Mouse (Mus musculus) liver, embryonic 14.5 days (tissue): ENCODE measurements around the gene Stat4. TPM values are rescaled to one million over a fixed set of nuclear protein-coding genes. Genes with fewer than 3 reads are reported as not detected.

Experiments
- ATAC-seq: fragments of 200-750 bp; cut with Nextera tagmentation; 2 replicates; pipeline ENCODE4 v1.8.0; 2017; ENCODE audit warnings: moderate number of reproducible peaks, mild to moderate bottlenecking, moderate library complexity; ENCODE audit not compliant: insufficient read depth
- DNase-seq, 3 experiments: peaks; one replicate each; pipeline ENCODE4 v3.0.0-alpha.2; 2012 to 2013; ENCODE audit warnings: low read depth in 3 of 3, low spot score in 3 of 3
- H3K27ac ChIP-seq: fragments of 300-500 bp; sonication (generic); 2 replicates; pipeline ENCODE4 v1.5.1; 2014; ENCODE audit warnings: moderate library complexity, mild to moderate bottlenecking, control low read depth, inconsistent platforms
- H3K27me3 ChIP-seq: fragments of 300-500 bp; sonication (generic); 2 replicates; pipeline ENCODE4 v1.6.1; 2014; ENCODE audit warnings: mild to moderate bottlenecking, low read length, moderate library complexity; ENCODE audit not compliant: control insufficient read depth, insufficient read depth
- H3K36me3 ChIP-seq: fragments of 300-500 bp; sonication (generic); replicated peaks from 2 replicates; pipeline ENCODE4 v1.6.1; 2014; ENCODE audit warnings: low read depth; ENCODE audit not compliant: control insufficient read depth, insufficient read depth
- H3K4me1 ChIP-seq, 2 experiments: fragments of 200-500 bp in 1 of 2; fragments of 300-500 bp in 1 of 2; sonication (generic) in 1 of 2; replicated peaks; 2 replicates each; pipeline ENCODE4 v1.6.1; 2012 to 2014; ENCODE audit warnings: antibody characterized with exemption in 1 of 2, inconsistent platforms in 1 of 2, low read length in 1 of 2; ENCODE audit not compliant: control insufficient read depth in 2 of 2, insufficient read depth in 2 of 2
- H3K4me2 ChIP-seq: fragments of 300-500 bp; sonication (generic); 2 replicates; pipeline ENCODE4 v1.6.1; 2014; ENCODE audit warnings: low read depth, mild to moderate bottlenecking, control low read depth, moderate library complexity
- H3K4me3 ChIP-seq, 2 experiments: fragments of 200-500 bp in 1 of 2; fragments of 300-500 bp in 1 of 2; sonication (generic) in 1 of 2; 2 replicates each; pipeline ENCODE4 v1.5.1; 2012 to 2014; ENCODE audit warnings: low read depth in 2 of 2, low read length in 2 of 2, mild to moderate bottlenecking in 2 of 2, control low read depth in 1 of 2, inconsistent platforms in 1 of 2, moderate library complexity in 1 of 2; ENCODE audit not compliant: insufficient read depth in 1 of 2
- H3K9ac ChIP-seq: fragments of 300-500 bp; sonication (generic); replicated peaks from 2 replicates; pipeline ENCODE4 v1.6.1; 2014; ENCODE audit warnings: mild to moderate bottlenecking, control low read depth, moderate library complexity
- H3K9me3 ChIP-seq: fragments of 300-500 bp; sonication (generic); 2 replicates; pipeline ENCODE4 v1.6.1; 2016; ENCODE audit warnings: low read length, mixed read lengths; ENCODE audit not compliant: control insufficient read depth
- CTCF ChIP-seq: IDR thresholded peaks from 2 replicates; pipeline ENCODE4 v1.5.1; 2016; ENCODE audit warnings: antibody characterized with exemption, low read depth, control low read depth
- EP300 ChIP-seq: IDR thresholded peaks from 2 replicates; pipeline ENCODE4 v1.6.1; 2016; ENCODE audit warnings: antibody characterized with exemption, low read depth
- WGBS: fragments of 180-500 bp; shearing (Covaris S2); extraction: QIAGEN DNeasy Blood & Tissue Kit; methylation state at CpG from one replicate; pipeline ENCODE4 v1.1.7; 2014; ENCODE audit not compliant: insufficient replicate concordance; 5-methylcytosine and 5-hydroxymethylcytosine counted together
- polyA plus RNA-seq, 2 experiments: library from polyadenylated mRNA; depleted of rRNA in 1 of 2; stranded (reverse) in 1 of 2; unstranded in 1 of 2; fragments of >200 nt; fragmentation: Nextera tagmentation in 1 of 2; extraction: Ambion mirVana in 1 of 2; gene quantifications; 2 replicates each; pipeline versions ENCODE4 v1.2.1 to v1.2.3; 2012 to 2014

Stat4 gene
- polyA plus RNA-seq, 2 experiments, result 0.42 to 1.5 TPM

DNA sequence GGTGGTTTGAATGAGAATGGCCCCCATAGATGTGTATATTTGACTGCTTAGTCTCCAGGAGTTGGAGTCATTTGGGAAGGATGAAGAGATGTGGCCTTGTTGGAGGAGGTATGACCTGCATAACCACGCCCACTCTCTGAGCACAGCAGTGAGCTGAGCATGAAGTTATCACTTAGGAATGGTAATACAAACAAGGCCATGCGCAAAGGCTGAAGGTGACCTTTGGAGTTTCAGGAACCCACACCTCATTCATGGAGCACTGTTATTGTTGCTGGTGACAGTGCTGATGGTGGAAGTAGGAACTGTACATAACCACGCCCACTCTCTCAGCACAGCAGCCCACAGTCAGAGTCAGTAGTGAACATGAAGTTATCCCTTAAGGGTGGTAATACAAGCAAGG is 62.9 kb downstream of the Stat4 start:
- H3K36me3 ChIP-seq, result no peaks in the 10 kb centered on the region
- DNase-seq (no peak), ATAC-seq (no peak)
- H3K9me3 ChIP-seq, result no peaks in the 10 kb centered on the region
- 67% methylated on average over 3 of the region's 3 CpGs for WGBS
- H3K4me3 ChIP-seq, result no peak overlapping the region
- H3K27me3 ChIP-seq, result no peaks in the 10 kb centered on the region
- no peak overlapping the region for H3K4me2 ChIP-seq
- no peak overlapping the region for H3K9ac ChIP-seq
- no peak overlapping the region for H3K27ac ChIP-seq
- TF ChIP-seq CTCF (no peak), EP300 (no peak)
- peaks cover 0 to 2% of the 10 kb centered on the region in 2 experiments; a peak in 1 of 4 replicates for H3K4me1 ChIP-seq

DNA sequence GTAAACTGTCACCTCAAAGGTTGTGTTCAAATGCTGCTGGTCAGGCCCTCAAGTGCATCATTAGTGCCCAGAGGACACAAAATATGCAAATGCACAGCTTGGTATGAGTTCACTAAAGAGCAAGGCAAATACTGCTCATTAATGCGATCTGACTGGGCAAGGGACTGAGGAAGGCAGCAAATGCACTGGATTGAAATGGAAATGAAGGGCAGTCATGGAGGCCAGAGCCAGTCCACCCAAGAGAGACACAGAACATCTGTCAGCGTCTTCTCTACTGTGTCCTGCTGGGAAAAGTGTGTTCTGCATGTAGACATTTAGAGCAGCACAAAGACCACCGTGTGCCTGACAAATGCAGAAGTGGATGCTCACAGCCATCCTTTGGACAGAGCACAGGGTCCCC is 64.6 kb downstream of the Stat4 start:
- H3K9me3 ChIP-seq, result no peaks in the 10 kb centered on the region
- ATAC-seq (no peak), DNase-seq (no peak)
- H3K27ac ChIP-seq, result no peak overlapping the region
- 52% methylated on average over 3 of the region's 3 CpGs for WGBS
- peaks cover 0 to 2% of the 10 kb centered on the region in 2 experiments; a peak in 1 of 4 replicates for H3K4me1 ChIP-seq
- H3K9ac ChIP-seq, result no peak overlapping the region
- H3K4me3 ChIP-seq, result no peak overlapping the region
- H3K27me3 ChIP-seq, result no peaks in the 10 kb centered on the region
- no peak overlapping the region for H3K4me2 ChIP-seq
- TF ChIP-seq CTCF (no peak), EP300 (no peak)
- no peaks in the 10 kb centered on the region for H3K36me3 ChIP-seq

DNA sequence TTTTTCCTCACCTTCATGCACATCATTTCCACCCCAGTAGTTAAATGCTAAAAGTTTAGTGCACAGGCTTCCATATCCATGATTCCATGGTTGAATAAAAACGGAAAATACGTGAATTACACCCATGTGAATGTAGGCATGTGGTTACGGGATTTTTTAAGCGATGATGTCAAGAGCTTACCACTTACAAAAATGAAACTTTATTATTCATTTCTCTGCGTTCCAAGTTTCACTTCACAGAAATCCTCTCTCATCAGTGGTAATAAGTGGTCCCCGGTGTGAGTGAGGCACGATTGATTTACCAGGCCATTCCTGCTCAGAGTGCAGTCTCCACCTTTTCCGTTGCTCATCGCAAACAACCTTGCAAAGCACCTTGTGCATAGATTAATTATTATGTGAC is 66.0 kb downstream of the Stat4 start:
- no peak for DNase-seq
- H3K9ac ChIP-seq, result no peak overlapping the region
- no peak overlapping the region for H3K27ac ChIP-seq
- H3K4me1 ChIP-seq, result peaks cover 0 to 2% of the 10 kb centered on the region in 2 experiments; a peak in 1 of 4 replicates
- no peak for ATAC-seq
- no peak for TF ChIP-seq CTCF
- no peak for TF ChIP-seq EP300
- no peak overlapping the region for H3K4me2 ChIP-seq
- WGBS, result 76% methylated on average over 9 of the region's 9 CpGs
- H3K9me3 ChIP-seq, result no peaks in the 10 kb centered on the region
- H3K4me3 ChIP-seq, result no peak overlapping the region
- no peaks in the 10 kb centered on the region for H3K36me3 ChIP-seq
- H3K27me3 ChIP-seq, result no peaks in the 10 kb centered on the region

DNA sequence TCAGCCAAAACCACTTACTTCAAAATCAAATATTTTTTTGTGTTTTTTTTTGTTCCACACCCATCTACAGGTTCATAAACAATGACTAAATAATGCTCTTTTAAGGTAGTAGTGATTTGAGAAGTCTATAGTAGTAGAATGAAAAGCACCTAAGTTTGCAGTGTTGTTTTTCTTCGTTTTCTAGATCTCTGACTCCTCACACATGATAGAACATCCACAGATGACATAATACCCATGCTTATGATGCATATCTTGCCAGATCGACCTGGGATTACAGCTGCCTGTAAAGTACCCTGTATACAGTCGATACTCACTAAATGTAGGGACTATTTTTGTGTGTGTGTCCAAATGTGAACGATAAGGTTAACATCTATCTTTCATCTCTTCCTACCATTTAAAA is 69.0 kb downstream of the Stat4 start:
- Histone ChIP-seq H3K4me2 (no peak overlapping the region), H3K4me3 (no peak overlapping the region), H3K27ac (no peak overlapping the region), H3K9me3 (no peaks in the 10 kb centered on the region), H3K36me3 (no peaks in the 10 kb centered on the region), H3K9ac (no peak overlapping the region), H3K27me3 (no peaks in the 10 kb centered on the region), H3K4me1 (no peaks in the 10 kb centered on the region)
- ATAC-seq (no peak), DNase-seq (no peak)
- TF ChIP-seq CTCF (no peak), EP300 (no peak)
- WGBS, result 51% methylated on average over 4 of the region's 4 CpGs

DNA sequence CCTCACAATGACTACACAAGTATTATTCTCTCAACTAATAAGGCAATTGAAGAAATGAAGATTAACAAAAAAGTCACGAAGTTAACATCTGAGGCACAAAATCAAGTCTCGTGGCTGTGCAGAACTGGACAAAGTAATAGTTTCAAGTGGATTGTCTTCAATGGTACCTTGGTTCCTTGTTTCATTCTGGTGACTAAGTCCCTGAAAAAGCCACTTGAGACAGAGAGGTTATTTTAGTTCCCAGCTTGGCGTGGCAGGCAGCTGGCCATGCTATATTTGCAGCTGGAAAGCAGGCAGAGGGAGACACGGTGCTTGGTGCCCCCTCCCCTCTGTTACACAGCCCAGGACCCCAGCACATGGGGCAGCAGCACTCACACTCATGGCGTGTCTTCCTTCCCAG is 70.2 kb downstream of the Stat4 start:
- no peaks in the 10 kb centered on the region for H3K36me3 ChIP-seq
- H3K27me3 ChIP-seq, result no peaks in the 10 kb centered on the region
- no peaks in the 10 kb centered on the region for H3K4me1 ChIP-seq
- no peak for DNase-seq
- no peak overlapping the region for H3K9ac ChIP-seq
- no peak overlapping the region for H3K27ac ChIP-seq
- no peak overlapping the region for H3K4me3 ChIP-seq
- no peak overlapping the region for H3K4me2 ChIP-seq
- no peak for TF ChIP-seq CTCF
- TF ChIP-seq EP300, result no peak
- WGBS, result 56% methylated on average over 5 of the region's 5 CpGs
- H3K9me3 ChIP-seq, result no peaks in the 10 kb centered on the region
- no peak for ATAC-seq
